Mouse (Mus musculus): ENCODE results near the gene Fam170b.

Gene Fam170b

GRCm38 (mm10) chr14:32836191-32836590 lies 2.4 kb downstream of the Fam170b start:
- peak overlapping the region; percentile 62 for H3K4me3 ChIP-seq (replicated peaks; ENCODE audit: low read length)
- H3K36me3 ChIP-seq (ENCODE audit: insufficient read depth, low read length): no peaks in the 10 kb centered on the region
- peaks cover 57% of the 10 kb centered on the region for H3K27me3 ChIP-seq (ENCODE audit: insufficient read depth, low read length)
- H3K4me1 ChIP-seq (replicated peaks; ENCODE audit: low read depth, low read length): peaks cover 16% of the 10 kb centered on the region
- no peaks in the 10 kb centered on the region for H3K9me3 ChIP-seq (ENCODE audit: low read length)
- TF ChIP-seq NANOG (IDR thresholded peaks at IDR 0.05; ENCODE audit: borderline replicate concordance, low read length) (no peak), CTCF (conservative IDR thresholded peaks at IDR 0.05; ENCODE audit: low read length) (no peak), POU5F1 (IDR thresholded peaks at IDR 0.05; ENCODE audit: borderline replicate concordance, low read length) (no peak)

- TF ChIP-seq CTCF (conservative IDR thresholded peaks at IDR 0.05; ENCODE audit: low read length) (no peak), POU5F1 (IDR thresholded peaks at IDR 0.05; ENCODE audit: borderline replicate concordance, low read length) (no peak), NANOG (IDR thresholded peaks at IDR 0.05; ENCODE audit: borderline replicate concordance, low read length) (no peak)
- H3K36me3 ChIP-seq (ENCODE audit: insufficient read depth, low read length): no peaks in the 10 kb centered on the region
- no peaks in the 10 kb centered on the region for H3K4me1 ChIP-seq (replicated peaks; ENCODE audit: low read depth, low read length)
- H3K27me3 ChIP-seq (ENCODE audit: insufficient read depth, low read length): peaks cover 27% of the 10 kb centered on the region
- no peak overlapping the region for H3K4me3 ChIP-seq (replicated peaks; ENCODE audit: low read length)
- no peaks in the 10 kb centered on the region for H3K9me3 ChIP-seq (ENCODE audit: low read length)
These were observed 8.3 kb downstream of the Fam170b start for GRCm38 (mm10) chr14:32842052-32842451.

GRCm38 (mm10) chr14:32854059-32854458 lies 20.3 kb downstream of the Fam170b start:
- H3K4me1 ChIP-seq (replicated peaks; ENCODE audit: low read depth, low read length): peaks cover 8% of the 10 kb centered on the region
- no peaks in the 10 kb centered on the region for H3K9me3 ChIP-seq (ENCODE audit: low read length)
- peaks cover 36% of the 10 kb centered on the region for H3K27me3 ChIP-seq (ENCODE audit: insufficient read depth, low read length)
- H3K4me3 ChIP-seq (replicated peaks; ENCODE audit: low read length): no peak overlapping the region
- H3K36me3 ChIP-seq (ENCODE audit: insufficient read depth, low read length): no peaks in the 10 kb centered on the region
- TF ChIP-seq NANOG (IDR thresholded peaks at IDR 0.05; ENCODE audit: borderline replicate concordance, low read length): no peak
- TF ChIP-seq POU5F1 (IDR thresholded peaks at IDR 0.05; ENCODE audit: borderline replicate concordance, low read length): no peak
- TF ChIP-seq CTCF (conservative IDR thresholded peaks at IDR 0.05; ENCODE audit: low read length): no peak

GRCm38 (mm10) chr14:32856246-32856645 lies 22.5 kb downstream of the Fam170b start:
- TF ChIP-seq POU5F1 (IDR thresholded peaks at IDR 0.05; ENCODE audit: borderline replicate concordance, low read length) (no peak), NANOG (IDR thresholded peaks at IDR 0.05; ENCODE audit: borderline replicate concordance, low read length) (no peak), CTCF (conservative IDR thresholded peaks at IDR 0.05; ENCODE audit: low read length) (no peak)
- peaks cover 43% of the 10 kb centered on the region for H3K27me3 ChIP-seq (ENCODE audit: insufficient read depth, low read length)
- H3K4me3 ChIP-seq (replicated peaks; ENCODE audit: low read length): peak overlapping the region; percentile 71

GRCm38 (mm10) chr14:32856681-32857328 lies 23.0 kb downstream of the Fam170b start, which contains the start of gene Vstm4:
Vstm4 (plus strand) TSS chr14:32856756.
- H3K27me3 ChIP-seq (ENCODE audit: insufficient read depth, low read length): peaks cover 43% of the 10 kb centered on the region
- peak within 1 kb of the TSS; percentile 71 for H3K4me3 ChIP-seq (replicated peaks; ENCODE audit: low read length)
- peaks cover 20% of the 10 kb centered on the region for H3K4me1 ChIP-seq (replicated peaks; ENCODE audit: low read depth, low read length)
- TF ChIP-seq POU5F1 (IDR thresholded peaks at IDR 0.05; ENCODE audit: borderline replicate concordance, low read length) (no peak), CTCF (conservative IDR thresholded peaks at IDR 0.05; ENCODE audit: low read length) (no peak), NANOG (IDR thresholded peaks at IDR 0.05; ENCODE audit: borderline replicate concordance, low read length) (no peak)
- no peaks in the 10 kb centered on the region for H3K9me3 ChIP-seq (ENCODE audit: low read length)
- H3K36me3 ChIP-seq (ENCODE audit: insufficient read depth, low read length): no peaks in the 10 kb centered on the region

More at GRCm38 (mm10) chr14:32856246-32856645, 22.5 kb downstream of the Fam170b start:
- Histone ChIP-seq H3K4me1 (replicated peaks; ENCODE audit: low read depth, low read length) (peaks cover 20% of the 10 kb centered on the region), H3K9me3 (ENCODE audit: low read length) (no peaks in the 10 kb centered on the region), H3K36me3 (ENCODE audit: insufficient read depth, low read length) (no peaks in the 10 kb centered on the region)

GRCm38 (mm10) chr14:32858361-32858760 lies 24.6 kb downstream of the Fam170b start:
- no peak for TF ChIP-seq CTCF (conservative IDR thresholded peaks at IDR 0.05; ENCODE audit: low read length)
- no peak for TF ChIP-seq NANOG (IDR thresholded peaks at IDR 0.05; ENCODE audit: borderline replicate concordance, low read length)
- no peak for TF ChIP-seq POU5F1 (IDR thresholded peaks at IDR 0.05; ENCODE audit: borderline replicate concordance, low read length)
- Histone ChIP-seq H3K36me3 (ENCODE audit: insufficient read depth, low read length) (no peaks in the 10 kb centered on the region), H3K9me3 (ENCODE audit: low read length) (no peaks in the 10 kb centered on the region), H3K27me3 (ENCODE audit: insufficient read depth, low read length) (peaks cover 43% of the 10 kb centered on the region), H3K4me3 (replicated peaks; ENCODE audit: low read length) (no peak overlapping the region), H3K4me1 (replicated peaks; ENCODE audit: low read depth, low read length) (peaks cover 20% of the 10 kb centered on the region)

GRCm38 (mm10) chr14:32858941-32859510 lies 25.3 kb downstream of the Fam170b start:
- Histone ChIP-seq H3K4me3 (replicated peaks; ENCODE audit: low read length) (no peak overlapping the region), H3K36me3 (ENCODE audit: insufficient read depth, low read length) (no peaks in the 10 kb centered on the region), H3K9me3 (ENCODE audit: low read length) (no peaks in the 10 kb centered on the region), H3K27me3 (ENCODE audit: insufficient read depth, low read length) (peaks cover 43% of the 10 kb centered on the region), H3K4me1 (replicated peaks; ENCODE audit: low read depth, low read length) (peaks cover 20% of the 10 kb centered on the region)
- TF ChIP-seq CTCF (conservative IDR thresholded peaks at IDR 0.05; ENCODE audit: low read length) (no peak), NANOG (IDR thresholded peaks at IDR 0.05; ENCODE audit: borderline replicate concordance, low read length) (no peak), POU5F1 (IDR thresholded peaks at IDR 0.05; ENCODE audit: borderline replicate concordance, low read length) (no peak)

GRCm38 (mm10) chr14:32859831-32860569 lies 26.2 kb downstream of the Fam170b start:
- H3K9me3 ChIP-seq (ENCODE audit: low read length): no peaks in the 10 kb centered on the region
- H3K4me1 ChIP-seq (replicated peaks; ENCODE audit: low read depth, low read length): peaks cover 20% of the 10 kb centered on the region
- no peaks in the 10 kb centered on the region for H3K36me3 ChIP-seq (ENCODE audit: insufficient read depth, low read length)
- H3K4me3 ChIP-seq (replicated peaks; ENCODE audit: low read length): no peak overlapping the region
- TF ChIP-seq POU5F1 (IDR thresholded peaks at IDR 0.05; ENCODE audit: borderline replicate concordance, low read length): no peak
- TF ChIP-seq NANOG (IDR thresholded peaks at IDR 0.05; ENCODE audit: borderline replicate concordance, low read length): no peak
- no peak for TF ChIP-seq CTCF (conservative IDR thresholded peaks at IDR 0.05; ENCODE audit: low read length)
- H3K27me3 ChIP-seq (ENCODE audit: insufficient read depth, low read length): peaks cover 43% of the 10 kb centered on the region
